Mouse (Mus musculus) liver, postnatal 0 days (tissue): ENCODE data around the gene Rap2c. TPM values are rescaled to one million over a fixed set of nuclear protein-coding genes. Genes with fewer than 3 reads are reported as not detected.
A peak's percentile ranks its signal among the peaks of the same experiment; 100 is the strongest.

Experiments
- ATAC-seq: fragments of 200-750 bp; cut with Nextera tagmentation; 2 replicates; pipeline ENCODE4 v1.8.0; 2017; ENCODE audit warnings: mild to moderate bottlenecking, moderate library complexity
- DNase-seq: peaks from one replicate; pipeline ENCODE4 v3.0.0-alpha.2; 2016
- H3K27ac ChIP-seq: fragments of 300-500 bp; sonication (generic); 2 replicates; pipeline ENCODE4 v1.5.1; 2014; ENCODE audit warnings: antibody characterized with exemption, moderate library complexity, mild to moderate bottlenecking, low read depth
- H3K27me3 ChIP-seq: fragments of 300-500 bp; sonication (generic); 2 replicates; pipeline ENCODE4 v1.6.1; 2014; ENCODE audit warnings: low read length, control low read depth, mixed read lengths; ENCODE audit not compliant: insufficient read depth
- H3K36me3 ChIP-seq: fragments of 300-500 bp; sonication (generic); replicated peaks from 2 replicates; pipeline ENCODE4 v1.6.1; 2014; ENCODE audit warnings: mild to moderate bottlenecking, control low read depth, low read length, moderate library complexity, mixed read lengths; ENCODE audit not compliant: insufficient read depth
- H3K4me1 ChIP-seq: fragments of 300-500 bp; sonication (generic); 2 replicates; pipeline ENCODE4 v1.6.1; 2014; ENCODE audit warnings: antibody characterized with exemption, mild to moderate bottlenecking, control low read depth; ENCODE audit not compliant: insufficient read depth
- H3K4me2 ChIP-seq: fragments of 300-500 bp; sonication (generic); 2 replicates; pipeline ENCODE4 v1.6.1; 2014; ENCODE audit warnings: low read depth, mild to moderate bottlenecking, low read length, moderate library complexity, mixed read lengths
- H3K4me3 ChIP-seq: fragments of 300-500 bp; sonication (generic); 2 replicates; pipeline ENCODE4 v1.5.1; 2014; ENCODE audit warnings: low read depth, low read length
- H3K9ac ChIP-seq: fragments of 300-500 bp; sonication (generic); replicated peaks from 2 replicates; pipeline ENCODE4 v1.6.1; 2014; ENCODE audit warnings: mild to moderate bottlenecking, moderate library complexity
- H3K9me3 ChIP-seq: fragments of 300-500 bp; sonication (generic); 2 replicates; pipeline ENCODE4 v1.6.1; 2016; ENCODE audit warnings: mild to moderate bottlenecking, control low read depth, low read length, mixed read lengths
- CTCF ChIP-seq: sonication (generic); IDR thresholded peaks from 2 replicates; pipeline ENCODE4 v1.5.1; 2016; ENCODE audit warnings: antibody characterized with exemption, low read depth
- EP300 ChIP-seq: IDR thresholded peaks from 2 replicates; pipeline ENCODE4 v1.6.1; 2016; ENCODE audit warnings: antibody characterized with exemption, low read depth, mild to moderate bottlenecking
- WGBS: fragments of 180-500 bp; shearing (Covaris S2); extraction: QIAGEN DNeasy Blood & Tissue Kit; methylation state at CpG from one replicate; pipeline ENCODE4 v1.1.7; 2014; ENCODE audit not compliant: insufficient replicate concordance; 5-methylcytosine and 5-hydroxymethylcytosine counted together
- polyA plus RNA-seq: library from polyadenylated mRNA; unstranded; fragments of >200 nt; fragmentation: Nextera tagmentation; extraction: Ambion mirVana; gene quantifications from 2 replicates; pipeline ENCODE4 v1.2.1, GENCODE M21; 2015

The Rap2c gene
- polyA plus RNA-seq, 1 experiment from 2014 or later = 8.5 TPM

GRCm38 (mm10) chrX:51012280-51012679 lies 5.5 kb downstream of the Rap2c start:
- Histone ChIP-seq H3K9ac (no peak overlapping the region), H3K4me1 (no peaks in the 10 kb centered on the region), H3K36me3 (peaks cover 6% of the 10 kb centered on the region; the same call in 1 of the 2 replicates), H3K27ac (no peak overlapping the region), H3K4me3 (no peak overlapping the region), H3K27me3 (no peaks in the 10 kb centered on the region), H3K4me2 (no peak overlapping the region), H3K9me3 (no peaks in the 10 kb centered on the region)
- TF ChIP-seq CTCF (no peak), EP300 (no peak)
- DNase-seq = no peak
- WGBS = 58% methylated on average over 2 of the region's 2 CpGs
- no peak for ATAC-seq

- Histone ChIP-seq H3K27ac (no peak overlapping the region), H3K4me2 (no peak overlapping the region), H3K9me3 (no peaks in the 10 kb centered on the region), H3K36me3 (peaks cover 6% of the 10 kb centered on the region; the same call in 1 of the 2 replicates), H3K4me1 (no peaks in the 10 kb centered on the region), H3K27me3 (no peaks in the 10 kb centered on the region), H3K9ac (no peak overlapping the region), H3K4me3 (no peak overlapping the region)
- 75% methylated on average over 4 of the region's 4 CpGs for WGBS
- no peak for TF ChIP-seq EP300
- TF ChIP-seq CTCF = no peak
- ATAC-seq (no peak), DNase-seq (no peak)
Measured at GRCm38 (mm10) chrX:51010323-51010722, 7.5 kb downstream of the Rap2c start.

- no peak for DNase-seq
- Histone ChIP-seq H3K4me2 (no peak overlapping the region), H3K9ac (no peak overlapping the region), H3K27ac (no peak overlapping the region), H3K9me3 (no peaks in the 10 kb centered on the region), H3K27me3 (no peaks in the 10 kb centered on the region), H3K4me1 (no peaks in the 10 kb centered on the region), H3K4me3 (no peak overlapping the region), H3K36me3 (0 out of 2 replicates have a peak, but pooled peaks cover 4% of the 10 kb centered on the region)
- WGBS = 70% methylated on average over 6 of the region's 6 CpGs
- no peak for TF ChIP-seq CTCF
- TF ChIP-seq EP300 = no peak
- no peak for ATAC-seq
Measured at GRCm38 (mm10) chrX:51000791-51001190, 17.0 kb downstream of the Rap2c start.

GRCm38 (mm10) chrX:50995310-50995709 lies 22.5 kb downstream of the Rap2c start:
- Histone ChIP-seq H3K27ac (no peak overlapping the region), H3K4me2 (no peak overlapping the region), H3K4me3 (no peak overlapping the region), H3K27me3 (no peaks in the 10 kb centered on the region), H3K36me3 (no peaks in the 10 kb centered on the region), H3K9ac (no peak overlapping the region), H3K9me3 (no peaks in the 10 kb centered on the region), H3K4me1 (no peaks in the 10 kb centered on the region)
- no peak for TF ChIP-seq CTCF
- TF ChIP-seq EP300 = no peak
- ATAC-seq (no peak), DNase-seq (no peak)
- whole genome bisulfite sequencing = 71% methylated on average over 2 of the region's 2 CpGs

- WGBS = 76% methylated on average over 5 of the region's 5 CpGs
- TF ChIP-seq CTCF = no peak
- TF ChIP-seq EP300 = no peak
- no peak overlapping the region for H3K4me2 ChIP-seq
- no peak overlapping the region for H3K9ac ChIP-seq
- H3K27me3 ChIP-seq = 0 out of 2 replicates have a peak, but pooled peaks cover 2% of the 10 kb centered on the region
- ATAC-seq (no peak), DNase-seq (no peak)
- H3K4me1 ChIP-seq = no peaks in the 10 kb centered on the region
- H3K4me3 ChIP-seq = no peak overlapping the region
- H3K27ac ChIP-seq = no peak overlapping the region
- no peaks in the 10 kb centered on the region for H3K36me3 ChIP-seq
- no peaks in the 10 kb centered on the region for H3K9me3 ChIP-seq
Measured at GRCm38 (mm10) chrX:50991324-50991723, 26.5 kb downstream of the Rap2c start.

- ATAC-seq = no peak
Measured at GRCm38 (mm10) chrX:50989940-50990339, 27.9 kb downstream of the Rap2c start.

GRCm38 (mm10) chrX:50988581-50988980 lies 29.2 kb downstream of the Rap2c start:
- no peaks in the 10 kb centered on the region for H3K9me3 ChIP-seq
- no peak overlapping the region for H3K9ac ChIP-seq
- no peak for DNase-seq
- no peak for ATAC-seq
- H3K27me3 ChIP-seq = 0 out of 2 replicates have a peak, but pooled peaks cover 2% of the 10 kb centered on the region
- H3K4me3 ChIP-seq = no peak overlapping the region
- H3K4me2 ChIP-seq = no peak overlapping the region
- H3K4me1 ChIP-seq = no peaks in the 10 kb centered on the region
- no peaks in the 10 kb centered on the region for H3K36me3 ChIP-seq
- H3K27ac ChIP-seq = no peak overlapping the region
- TF ChIP-seq EP300 = no peak
- no peak for TF ChIP-seq CTCF
- 61% methylated on average over 1 of the region's 1 CpGs for WGBS

More at GRCm38 (mm10) chrX:50989940-50990339, 27.9 kb downstream of the Rap2c start:
- TF ChIP-seq EP300 = no peak
- no peak for TF ChIP-seq CTCF
- DNase-seq = peak; percentile 12
- Histone ChIP-seq H3K27me3 (0 out of 2 replicates have a peak, but pooled peaks cover 2% of the 10 kb centered on the region), H3K4me3 (no peak overlapping the region), H3K27ac (no peak overlapping the region), H3K4me2 (no peak overlapping the region), H3K9me3 (no peaks in the 10 kb centered on the region), H3K36me3 (no peaks in the 10 kb centered on the region), H3K9ac (no peak overlapping the region), H3K4me1 (no peaks in the 10 kb centered on the region)
- WGBS = 69% methylated on average over 6 of the region's 6 CpGs
